Comparison of ENCODE assay signal across 1 mouse cellular context in genomic region chr17:85013485-85013884, GRCm38 (mm10).
TF ChIP-seq lines count a peak whose summit lies in the region.

No protein-coding gene starts in this region.

TF ChIP-seq in CH12.LX, 34 proteins besides CTCF, POLR2A, EP300 and RAD21 (continued from another document):
- peak; percentile 84; the same call in 1 of the 2 replicates for TF ChIP-seq UBTF (IDR thresholded peaks at IDR 0.05; ENCODE audit: low read depth, low read length)
- no peak for TF ChIP-seq PAX5 (IDR thresholded peaks at IDR 0.05; ENCODE audit: low read length)
- TF ChIP-seq TCF12 (IDR thresholded peaks at IDR 0.05; ENCODE audit: low read depth, low read length): peak; percentile 65; the same call in 1 of the 2 replicates
